Mouse (Mus musculus) embryonic facial prominence, embryonic 11.5 days (tissue): ENCODE results near the gene Klk1b27. TPM values are rescaled to one million over a fixed set of nuclear protein-coding genes. Genes with fewer than 3 reads are reported as not detected.
"Not testable (repeated sequence)": the region's sequence is repeated elsewhere in the genome, so short reads cannot be mapped to it uniquely, and the experiment has no call there.

Source experiments
- ATAC-seq: fragments of 200-750 bp; cut with Nextera tagmentation; replicated peaks from 2 replicates; pipeline ENCODE4 v1.8.0; 2017; ENCODE audit warnings: low read depth; ENCODE audit not compliant: insufficient number of reproducible peaks, low FRiP score, low TSS enrichment
- DNase-seq: peaks from one replicate; pipeline ENCODE4 v3.0.0-alpha.2; 2015; ENCODE audit warnings: low spot score
- H3K27ac ChIP-seq: fragments of 300-500 bp; sonication (generic); replicated peaks from 2 replicates; pipeline ENCODE4 v1.5.1; 2014; ENCODE audit warnings: mild to moderate bottlenecking, low read depth, low read length, control low read depth
- H3K27me3 ChIP-seq: fragments of 300-500 bp; sonication (generic); 2 replicates; pipeline ENCODE4 v1.6.1; 2014; ENCODE audit warnings: mild to moderate bottlenecking, low read length, moderate library complexity, mixed read lengths; ENCODE audit not compliant: control insufficient read depth, insufficient read depth
- H3K36me3 ChIP-seq: fragments of 300-500 bp; sonication (generic); replicated peaks from 2 replicates; pipeline ENCODE4 v1.6.1; 2014; ENCODE audit warnings: low read depth, mild to moderate bottlenecking, low read length, moderate library complexity, mixed read lengths; ENCODE audit not compliant: control insufficient read depth, insufficient read depth
- H3K4me1 ChIP-seq: fragments of 300-500 bp; sonication (generic); 2 replicates; pipeline ENCODE4 v1.6.1; 2014; ENCODE audit warnings: low read length, mixed read lengths; ENCODE audit not compliant: control insufficient read depth, insufficient read depth
- H3K4me2 ChIP-seq: fragments of 300-500 bp; sonication (generic); 2 replicates; pipeline ENCODE4 v1.6.1; 2014; ENCODE audit warnings: low read depth, mild to moderate bottlenecking, control low read depth, low read length, moderate library complexity
- H3K4me3 ChIP-seq: fragments of 300-500 bp; sonication (generic); 2 replicates; pipeline ENCODE4 v1.5.1; 2014; ENCODE audit warnings: low read depth, low read length, control low read depth
- H3K9ac ChIP-seq: fragments of 300-500 bp; sonication (generic); replicated peaks from 2 replicates; pipeline ENCODE4 v1.6.1; 2014; ENCODE audit warnings: mild to moderate bottlenecking, control low read depth, low read length
- H3K9me3 ChIP-seq: fragments of 300-500 bp; sonication (generic); replicated peaks from 2 replicates; pipeline ENCODE4 v1.6.1; 2016; ENCODE audit warnings: mild to moderate bottlenecking, low read length, inconsistent platforms, mixed read lengths; ENCODE audit not compliant: control insufficient read depth
- WGBS: fragments of 180-500 bp; shearing (Covaris S2); extraction: QIAGEN DNeasy Blood & Tissue Kit; methylation state at CpG from one replicate; pipeline ENCODE4 v1.1.7; 2014; 5-methylcytosine and 5-hydroxymethylcytosine counted together
- polyA plus RNA-seq: library from polyadenylated mRNA; unstranded; fragments of >200 nt; fragmentation: Nextera tagmentation; extraction: Ambion mirVana; gene quantifications from 2 replicates; pipeline ENCODE4 v1.2.1, GENCODE M21; 2014

Gene Klk1b27
- not detected in 2 replicates for polyA plus RNA-seq

- 72% methylated on average over 3 of the region's 3 CpGs for WGBS
- not testable (repeated sequence) for H3K9me3 ChIP-seq, H3K27ac ChIP-seq, DNase-seq, H3K4me2 ChIP-seq, H3K4me1 ChIP-seq, ATAC-seq, H3K27me3 ChIP-seq, H3K4me3 ChIP-seq, H3K36me3 ChIP-seq, H3K9ac ChIP-seq
Observed at GRCm38 (mm10) chr7:44051990-44052389, at the start of gene Klk1b27. Gene Klk1b27 (plus strand): TSS chr7:44052290.

GRCm38 (mm10) chr7:44004847-44005246 is 47.2 kb upstream of the Klk1b27 start:
- no peak for DNase-seq
- no peaks in the 10 kb centered on the region for H3K9me3 ChIP-seq
- H3K4me2 ChIP-seq = no peak overlapping the region
- no peak overlapping the region for H3K27ac ChIP-seq
- ATAC-seq = no peak
- no peaks in the 10 kb centered on the region for H3K36me3 ChIP-seq
- H3K4me3 ChIP-seq = no peak overlapping the region
- no peaks in the 10 kb centered on the region for H3K27me3 ChIP-seq
- H3K9ac ChIP-seq = no peak overlapping the region
- H3K4me1 ChIP-seq = no peaks in the 10 kb centered on the region

GRCm38 (mm10) chr7:44011868-44012267 is 40.2 kb upstream of the Klk1b27 start, which contains the start of gene Klk1b26:
Gene Klk1b26 (plus strand): TSS chr7:44012168.
- not testable (repeated sequence) for H3K4me1 ChIP-seq, H3K27me3 ChIP-seq, DNase-seq, H3K9ac ChIP-seq, H3K27ac ChIP-seq, H3K4me2 ChIP-seq, ATAC-seq, H3K36me3 ChIP-seq, H3K4me3 ChIP-seq, H3K9me3 ChIP-seq

DNA sequence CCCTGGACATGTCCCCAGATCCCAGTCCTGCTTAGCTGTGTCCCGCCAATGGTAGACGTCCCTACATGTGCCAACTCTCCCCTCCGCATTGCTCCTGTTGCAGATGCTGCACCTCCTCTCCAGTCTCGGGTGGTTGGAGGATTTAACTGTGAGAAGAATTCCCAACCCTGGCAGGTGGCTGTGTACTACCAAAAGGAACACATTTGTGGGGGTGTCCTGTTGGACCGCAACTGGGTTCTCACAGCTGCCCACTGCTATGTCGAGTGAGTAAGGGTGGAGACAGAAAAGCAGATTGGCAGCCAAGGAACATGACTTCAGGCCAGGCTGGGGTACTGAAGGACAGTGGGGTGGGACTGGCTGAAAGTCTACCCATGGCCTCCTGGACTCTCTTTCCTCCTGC is 37.4 kb upstream of the Klk1b27 start:
- DNase-seq, H3K4me2 ChIP-seq, H3K27ac ChIP-seq, H3K27me3 ChIP-seq, H3K9ac ChIP-seq, H3K36me3 ChIP-seq, H3K9me3 ChIP-seq, ATAC-seq, H3K4me1 ChIP-seq, H3K4me3 ChIP-seq: not testable (repeated sequence)
- WGBS = 82% methylated on average over 6 of the region's 6 CpGs

DNA sequence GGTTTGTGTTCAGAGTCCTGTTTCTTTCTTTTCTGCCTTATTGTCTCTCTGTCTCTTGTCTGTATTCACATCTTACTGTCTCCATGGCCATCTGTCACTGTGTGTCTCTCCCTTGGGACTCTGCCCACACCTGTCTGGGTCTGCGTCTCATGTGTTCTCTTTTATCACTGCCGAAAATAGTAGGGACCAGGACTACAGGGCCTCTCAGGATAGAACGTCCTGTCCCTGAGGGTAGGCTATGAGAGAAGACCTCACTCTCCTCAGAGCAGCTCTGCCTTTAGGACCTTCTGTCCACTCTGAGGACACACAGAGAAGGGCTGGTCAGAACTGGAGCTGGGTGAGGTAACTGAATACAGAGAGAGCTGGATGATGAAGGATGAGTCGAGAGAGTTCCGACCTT is 37.0 kb upstream of the Klk1b27 start:
- WGBS = 87% methylated on average over 5 of the region's 5 CpGs
- ATAC-seq (no peak), DNase-seq (no peak)
- Histone ChIP-seq H3K36me3 (no peaks in the 10 kb centered on the region), H3K9me3 (no peaks in the 10 kb centered on the region), H3K27me3 (no peaks in the 10 kb centered on the region), H3K4me3 (no peak overlapping the region), H3K4me1 (no peaks in the 10 kb centered on the region), H3K4me2 (no peak overlapping the region), H3K9ac (no peak overlapping the region), H3K27ac (no peak overlapping the region)

- no peaks in the 10 kb centered on the region for H3K27me3 ChIP-seq
- no peaks in the 10 kb centered on the region for H3K4me1 ChIP-seq
- ATAC-seq (no peak), DNase-seq (no peak)
- H3K9me3 ChIP-seq = no peaks in the 10 kb centered on the region
- H3K4me3 ChIP-seq = no peak overlapping the region
- H3K4me2 ChIP-seq = no peak overlapping the region
- H3K9ac ChIP-seq = no peak overlapping the region
- WGBS = 77% methylated on average over 2 of the region's 2 CpGs
- H3K36me3 ChIP-seq = no peaks in the 10 kb centered on the region
- no peak overlapping the region for H3K27ac ChIP-seq
Observed at GRCm38 (mm10) chr7:44072117-44072516, 20.0 kb downstream of the Klk1b27 start.

- no peak for DNase-seq
- H3K9me3 ChIP-seq = no peaks in the 10 kb centered on the region
- H3K4me3 ChIP-seq = no peak overlapping the region
- no peaks in the 10 kb centered on the region for H3K27me3 ChIP-seq
- no peak overlapping the region for H3K9ac ChIP-seq
- H3K4me1 ChIP-seq = no peaks in the 10 kb centered on the region
- no peaks in the 10 kb centered on the region for H3K36me3 ChIP-seq
- H3K27ac ChIP-seq = no peak overlapping the region
- ATAC-seq = no peak
- no peak overlapping the region for H3K4me2 ChIP-seq
- 75% methylated on average over 1 of the region's 1 CpGs for whole genome bisulfite sequencing
Observed at GRCm38 (mm10) chr7:44077703-44078102, 25.6 kb downstream of the Klk1b27 start.

DNA sequence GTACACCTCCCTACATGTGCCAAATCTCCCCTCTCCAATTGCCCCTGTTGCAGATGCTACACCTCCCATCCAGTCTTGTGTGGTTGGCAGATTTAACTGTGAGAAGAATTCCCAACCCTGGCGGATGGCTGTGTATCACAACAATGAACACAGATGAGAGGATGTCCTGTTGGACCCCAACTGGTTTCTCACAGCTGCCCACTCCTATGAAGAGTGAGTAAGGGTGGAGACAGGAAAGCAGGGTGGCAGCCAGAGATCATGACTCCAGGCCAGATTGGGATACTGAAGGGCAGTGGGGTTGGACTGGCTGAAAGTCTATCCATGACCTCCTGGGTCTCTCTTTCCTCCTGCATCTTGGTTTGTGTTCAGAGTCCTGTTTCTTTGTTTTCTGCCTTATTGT is 44.0 kb downstream of the Klk1b27 start:
- 84% methylated on average over 1 of the region's 1 CpGs for WGBS
- H3K4me3 ChIP-seq = no peak overlapping the region

More for the DNA sequence above, 44.0 kb downstream of the Klk1b27 start:
- H3K9me3 ChIP-seq = no peaks in the 10 kb centered on the region
- ATAC-seq = no peak
- no peak overlapping the region for H3K27ac ChIP-seq
- no peak overlapping the region for H3K9ac ChIP-seq
- no peaks in the 10 kb centered on the region for H3K27me3 ChIP-seq
- no peaks in the 10 kb centered on the region for H3K4me1 ChIP-seq
- DNase-seq = no peak
- H3K36me3 ChIP-seq = no peaks in the 10 kb centered on the region
- no peak overlapping the region for H3K4me2 ChIP-seq
